Mouse (Mus musculus): Measurements from ENCODE around the gene Dok3. TPM values are rescaled to one million over a fixed set of nuclear protein-coding genes. Genes with fewer than 3 reads are reported as not detected.

Dok3 gene
- polyA plus RNA-seq, 1 experiment from 2014 or later: 4.2 TPM

DNA sequence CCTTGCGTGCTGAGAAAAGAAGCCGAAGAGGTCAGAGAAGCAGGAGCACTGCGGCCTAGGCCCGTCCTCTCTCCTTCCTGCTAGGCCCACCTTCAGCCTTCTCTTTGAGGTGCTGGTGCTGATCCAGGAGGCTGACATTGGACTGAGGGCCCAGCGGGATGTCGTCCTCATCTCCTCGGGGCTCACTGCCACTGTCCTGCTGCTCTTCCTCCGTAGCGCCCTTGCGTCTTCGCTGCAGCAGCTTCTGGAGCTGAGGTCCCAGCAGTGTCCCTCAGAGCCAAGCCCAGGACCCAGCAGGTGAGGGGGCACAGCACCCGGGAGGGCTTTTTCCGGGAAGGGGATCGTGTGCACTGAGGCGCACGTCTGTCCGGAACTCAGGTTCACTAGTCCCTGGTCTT is 6.7 kb upstream of the Dok3 start:
- H3K4me1 ChIP-seq (replicated peaks): peaks cover 18% of the 10 kb centered on the region
- H3K9me3 ChIP-seq: no peaks in the 10 kb centered on the region
- peak overlapping the region; percentile 98 for H3K4me2 ChIP-seq
- H3K9ac ChIP-seq: peak overlapping the region; percentile 86
- ATAC-seq (ENCODE audit: low read depth): peak; percentile 52
- peak overlapping the region; percentile 90 for H3K4me3 ChIP-seq
- WGBS: 17% methylated on average over 17 of the region's 17 CpGs
- H3K27ac ChIP-seq (replicated peaks): peak overlapping the region; percentile 86
- peaks cover 75% of the 10 kb centered on the region for H3K36me3 ChIP-seq
- no peaks in the 10 kb centered on the region for H3K27me3 ChIP-seq

DNA sequence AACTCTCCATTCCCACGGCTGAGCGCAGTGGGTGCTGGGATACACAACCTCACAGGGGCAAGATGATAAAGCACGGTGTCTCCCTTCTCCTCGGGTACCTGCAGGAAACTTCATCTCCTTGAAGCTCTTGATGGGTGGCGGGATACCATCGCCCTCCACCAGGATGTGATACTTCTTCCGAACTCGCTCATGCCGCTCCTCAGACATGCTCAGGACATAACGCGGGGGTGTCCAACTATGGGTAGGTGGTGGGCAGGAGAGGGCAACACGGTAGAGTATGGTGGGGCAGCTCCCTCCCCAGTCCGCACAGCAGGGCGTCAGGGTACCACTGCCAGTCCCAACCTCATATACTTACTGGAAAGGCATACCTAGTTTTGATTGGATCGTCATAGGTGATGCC is 6.1 kb upstream of the Dok3 start:
- H3K36me3 ChIP-seq: peaks cover 75% of the 10 kb centered on the region
- ATAC-seq (ENCODE audit: low read depth): no peak

DNA sequence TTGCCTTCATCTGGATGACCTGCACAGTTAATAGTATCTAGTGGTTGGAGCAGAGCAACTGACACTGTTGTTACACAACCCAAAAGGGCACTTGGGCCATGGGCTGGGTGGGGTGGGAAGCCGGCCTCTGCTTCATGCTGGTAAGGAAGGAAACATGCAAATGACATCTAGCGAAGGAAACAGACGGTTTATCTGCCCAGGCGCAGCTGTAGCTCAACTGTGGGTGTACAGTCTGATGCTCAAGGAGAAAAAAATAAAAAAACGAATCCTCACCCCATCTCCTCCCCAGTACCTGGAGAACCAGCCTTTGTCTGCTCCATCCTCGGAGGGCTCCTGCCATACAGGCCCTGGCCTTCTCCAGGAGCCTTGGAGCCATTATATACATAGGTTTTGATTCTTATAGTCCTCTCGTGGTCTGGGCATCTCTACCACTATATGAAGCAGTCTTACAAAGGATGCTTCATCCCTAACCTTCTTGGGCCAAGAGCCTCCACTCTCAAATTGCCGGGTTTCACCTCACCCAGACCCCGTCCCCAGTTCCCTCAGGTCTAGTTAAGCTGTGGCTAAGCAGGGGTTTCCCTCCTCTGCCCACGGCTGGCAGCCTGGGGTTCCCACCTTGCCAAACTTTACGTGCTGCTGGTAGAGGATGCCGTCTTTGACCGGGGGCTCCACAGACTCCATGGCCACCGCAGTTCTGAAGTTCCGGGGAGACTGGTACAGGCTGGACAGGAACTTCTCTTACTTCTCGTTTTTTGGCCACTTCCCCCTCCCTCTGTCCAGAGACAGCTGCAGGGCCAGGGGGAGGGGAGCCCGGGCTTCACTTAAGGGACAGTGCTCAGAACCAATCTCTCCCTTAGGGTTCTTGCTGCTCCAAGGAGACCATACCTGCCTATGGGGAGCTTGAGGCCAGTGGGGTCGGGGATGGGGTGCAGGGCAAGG is 993 bp downstream of the Dok3 start:
- 82% methylated on average over 18 of the region's 18 CpGs for WGBS
- Histone ChIP-seq H3K4me1 (replicated peaks) (no peaks in the 10 kb centered on the region), H3K27ac (replicated peaks) (no peak overlapping the region), H3K36me3 (peaks cover 55% of the 10 kb centered on the region), H3K9ac (no peak overlapping the region), H3K4me2 (no peak overlapping the region), H3K27me3 (no peaks in the 10 kb centered on the region), H3K4me3 (no peak overlapping the region), H3K9me3 (no peaks in the 10 kb centered on the region)
- no peak for ATAC-seq (ENCODE audit: low read depth)

More for the DNA sequence above, 6.1 kb upstream of the Dok3 start:
- 90% methylated on average over 15 of the region's 15 CpGs for WGBS
- H3K27ac ChIP-seq (replicated peaks): no peak overlapping the region
- peak overlapping the region; percentile 90 for H3K4me3 ChIP-seq
- H3K9me3 ChIP-seq: no peaks in the 10 kb centered on the region
- H3K4me2 ChIP-seq: peak overlapping the region; percentile 98
- peaks cover 18% of the 10 kb centered on the region for H3K4me1 ChIP-seq (replicated peaks)
- no peaks in the 10 kb centered on the region for H3K27me3 ChIP-seq
- H3K9ac ChIP-seq: peak overlapping the region; percentile 86

DNA sequence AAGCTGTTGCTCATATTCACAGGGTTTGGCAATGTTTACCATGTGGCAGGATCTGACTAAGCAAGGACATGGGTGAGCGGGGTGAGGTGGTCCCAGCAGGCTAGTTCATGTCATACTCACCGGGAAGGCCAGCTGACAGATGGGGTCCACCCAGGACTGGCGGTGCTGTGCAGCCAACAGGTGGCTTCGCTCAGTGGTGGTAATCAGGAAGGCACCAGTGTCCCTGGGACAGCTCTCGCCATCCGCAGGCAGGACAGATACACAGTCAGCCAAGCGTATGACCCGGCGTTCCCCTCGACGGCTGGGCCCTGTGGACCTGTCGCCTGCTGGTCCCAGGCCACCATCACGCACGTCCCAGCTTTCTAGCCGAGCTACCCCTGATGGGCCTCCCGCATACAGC is 1.9 kb downstream of the Dok3 start:
- Histone ChIP-seq H3K4me1 (replicated peaks) (no peaks in the 10 kb centered on the region), H3K27ac (replicated peaks) (no peak overlapping the region), H3K9me3 (no peaks in the 10 kb centered on the region), H3K27me3 (no peaks in the 10 kb centered on the region), H3K36me3 (peaks cover 52% of the 10 kb centered on the region), H3K4me3 (no peak overlapping the region), H3K9ac (no peak overlapping the region), H3K4me2 (no peak overlapping the region)
- no peak for ATAC-seq (ENCODE audit: low read depth)
- 88% methylated on average over 16 of the region's 16 CpGs for whole genome bisulfite sequencing

DNA sequence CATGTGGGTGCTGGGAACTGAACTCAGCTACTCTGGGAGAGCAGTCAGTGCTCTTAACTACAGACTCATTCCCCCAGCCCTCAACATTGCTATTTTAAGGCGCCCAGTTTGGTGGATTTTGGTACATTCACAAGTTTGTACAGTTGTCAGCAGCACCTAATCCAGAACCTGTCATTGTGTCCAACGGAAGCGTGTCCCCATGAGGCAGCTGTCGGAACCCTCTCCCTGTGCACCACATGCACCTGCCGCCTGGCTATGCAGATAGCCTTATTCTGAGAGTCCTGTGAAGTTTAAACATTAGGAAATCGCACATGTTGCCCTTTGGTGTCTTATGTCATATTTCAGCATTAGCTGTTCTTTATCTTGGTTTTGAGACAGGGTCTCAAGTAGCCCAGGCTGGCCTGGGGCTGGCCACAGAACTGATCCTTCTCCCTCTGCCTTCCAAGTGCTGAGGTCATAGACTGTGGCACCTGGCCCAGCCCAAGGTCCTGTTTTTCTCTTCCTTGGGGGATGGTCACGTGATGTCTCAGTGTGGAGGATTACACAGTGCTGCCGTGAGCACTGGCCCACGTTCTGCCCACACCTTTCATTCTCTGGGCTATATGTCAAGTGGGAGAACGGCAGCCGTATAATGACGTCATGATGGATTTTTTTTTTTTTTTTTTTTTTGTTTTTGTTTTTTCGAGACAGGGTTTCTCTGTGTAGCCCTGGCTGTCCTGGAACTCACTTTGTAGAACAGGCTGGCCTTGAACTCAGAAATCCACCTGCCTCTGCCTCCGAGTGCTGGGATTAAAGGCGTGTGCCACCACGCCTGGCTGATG is 3.2 kb downstream of the Dok3 start:
- no peak for ATAC-seq (ENCODE audit: low read depth)
- H3K4me2 ChIP-seq: no peak overlapping the region
- H3K27me3 ChIP-seq: no peaks in the 10 kb centered on the region
- peaks cover 39% of the 10 kb centered on the region for H3K36me3 ChIP-seq
- no peak overlapping the region for H3K9ac ChIP-seq
- H3K4me3 ChIP-seq: no peak overlapping the region
- 80% methylated on average over 16 of the region's 16 CpGs for WGBS
- no peaks in the 10 kb centered on the region for H3K4me1 ChIP-seq (replicated peaks)
- H3K9me3 ChIP-seq: no peaks in the 10 kb centered on the region
- H3K27ac ChIP-seq (replicated peaks): no peak overlapping the region

DNA sequence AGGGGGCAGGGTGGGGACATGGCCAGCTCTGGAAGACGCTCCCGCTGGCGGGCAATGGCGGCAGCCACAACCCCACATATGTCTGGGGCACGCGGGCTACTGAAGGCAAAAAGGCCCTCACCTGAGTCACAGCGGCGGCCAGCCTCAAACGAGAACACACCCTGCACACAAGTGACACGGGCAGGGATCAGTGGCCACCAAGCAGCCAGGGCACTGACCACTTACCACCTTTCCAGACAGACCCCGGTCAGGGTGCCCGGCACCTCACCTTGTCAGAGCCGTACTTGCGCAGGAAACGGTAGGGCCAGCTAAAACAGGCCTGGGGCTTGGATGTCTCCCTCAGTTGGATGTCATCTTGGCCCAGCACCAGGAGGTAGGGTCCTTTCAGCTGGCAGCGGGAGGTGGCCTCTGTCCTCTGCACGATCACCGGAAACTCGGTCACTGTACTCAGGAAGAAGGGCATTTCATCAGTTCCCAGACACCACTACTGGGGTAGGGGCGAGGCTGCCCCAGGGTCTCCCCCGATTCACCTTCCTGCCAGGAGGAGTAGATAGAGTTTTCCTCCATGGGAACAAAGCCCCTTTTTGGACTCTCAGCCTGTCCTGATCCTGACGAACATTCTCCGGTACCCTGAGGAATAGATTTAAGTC is 5.0 kb downstream of the Dok3 start:
- no peaks in the 10 kb centered on the region for H3K4me1 ChIP-seq (replicated peaks)
- no peak overlapping the region for H3K27ac ChIP-seq (replicated peaks)
- H3K9ac ChIP-seq: no peak overlapping the region
- H3K36me3 ChIP-seq: peaks cover 20% of the 10 kb centered on the region
- no peak for ATAC-seq (ENCODE audit: low read depth)
- H3K9me3 ChIP-seq: no peaks in the 10 kb centered on the region
- H3K4me3 ChIP-seq: no peak overlapping the region
- no peaks in the 10 kb centered on the region for H3K27me3 ChIP-seq
- no peak overlapping the region for H3K4me2 ChIP-seq
- WGBS: 95% methylated on average over 23 of the region's 23 CpGs

DNA sequence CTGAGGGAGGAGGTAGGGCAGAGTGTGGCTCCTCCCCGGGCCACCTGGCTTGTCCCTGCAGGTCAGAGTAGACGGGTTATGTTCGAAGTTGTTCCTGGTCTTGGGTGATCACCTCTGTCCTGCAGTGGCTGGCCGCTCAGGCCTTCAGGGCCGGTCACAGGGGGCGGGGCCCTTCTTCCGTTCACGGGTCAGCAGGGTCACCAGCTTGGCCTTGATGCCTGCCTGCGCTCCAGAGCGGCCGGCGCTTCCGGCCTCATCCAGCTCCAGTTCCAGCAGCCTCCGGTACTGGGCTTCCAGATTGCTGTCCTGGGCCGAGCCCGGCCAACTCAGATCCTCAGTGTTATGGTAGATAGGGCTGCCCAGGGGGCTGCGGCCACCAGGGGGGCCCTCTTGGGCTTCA is 5.8 kb downstream of the Dok3 start:
- Histone ChIP-seq H3K36me3 (peaks cover 15% of the 10 kb centered on the region), H3K9ac (no peak overlapping the region)
- 68% methylated on average over 17 of the region's 17 CpGs for WGBS

DNA sequence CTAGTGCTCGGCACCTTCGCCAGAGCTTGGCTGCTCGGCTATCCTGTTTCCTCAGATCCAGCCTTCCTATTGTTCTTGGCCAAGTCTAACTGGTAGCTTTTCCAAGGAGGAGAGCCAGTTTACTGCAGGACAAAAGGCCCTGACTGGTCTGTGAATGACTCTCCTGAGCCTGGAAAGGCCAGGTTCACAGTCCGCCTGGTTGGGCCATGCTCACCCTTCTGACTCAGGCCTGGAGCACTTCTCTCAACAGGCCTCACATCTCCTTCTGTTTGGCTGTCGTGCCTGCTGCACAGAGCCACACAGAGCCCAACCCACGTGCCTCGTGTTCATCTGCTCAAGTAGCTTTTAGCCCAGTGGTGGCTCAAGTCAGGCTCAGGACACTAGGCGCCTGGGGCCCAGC is 6.4 kb downstream of the Dok3 start:
- Histone ChIP-seq H3K27me3 (no peaks in the 10 kb centered on the region), H3K4me3 (no peak overlapping the region), H3K9ac (no peak overlapping the region), H3K4me2 (no peak overlapping the region), H3K4me1 (replicated peaks) (no peaks in the 10 kb centered on the region), H3K27ac (replicated peaks) (no peak overlapping the region), H3K36me3 (peaks cover 15% of the 10 kb centered on the region), H3K9me3 (no peaks in the 10 kb centered on the region)
- WGBS: 62% methylated on average over 8 of the region's 8 CpGs
- ATAC-seq (ENCODE audit: low read depth): no peak

More for the DNA sequence above, 5.8 kb downstream of the Dok3 start:
- H3K27me3 ChIP-seq: no peaks in the 10 kb centered on the region
- no peak overlapping the region for H3K27ac ChIP-seq (replicated peaks)
- ATAC-seq (ENCODE audit: low read depth): no peak
- H3K4me2 ChIP-seq: no peak overlapping the region
- H3K4me1 ChIP-seq (replicated peaks): no peaks in the 10 kb centered on the region
- H3K9me3 ChIP-seq: no peaks in the 10 kb centered on the region
- H3K4me3 ChIP-seq: no peak overlapping the region

DNA sequence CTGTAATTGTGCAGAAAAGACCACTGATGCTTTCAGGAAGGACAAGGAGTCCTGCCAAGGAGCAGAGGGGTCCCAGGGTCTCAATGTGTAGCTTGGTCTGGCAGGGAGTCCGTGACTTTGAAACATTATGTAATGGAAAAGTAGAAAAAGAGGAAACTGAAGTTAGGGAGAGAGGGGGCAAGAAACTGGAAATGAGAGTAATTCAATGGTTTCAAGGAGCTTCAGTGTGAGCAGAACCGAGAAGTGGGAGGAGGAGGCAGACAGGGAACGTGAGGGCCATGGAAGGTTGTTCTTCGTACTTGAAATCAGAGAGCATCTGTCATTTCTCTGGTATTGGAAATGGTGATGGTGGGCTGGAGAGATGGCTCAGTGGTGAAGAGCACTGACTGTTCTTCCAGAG is 9.5 kb downstream of the Dok3 start:
- Histone ChIP-seq H3K36me3 (peaks cover 15% of the 10 kb centered on the region), H3K4me2 (no peak overlapping the region), H3K27ac (replicated peaks) (no peak overlapping the region), H3K9me3 (no peaks in the 10 kb centered on the region), H3K27me3 (peaks cover 7% of the 10 kb centered on the region; the same call in 1 of the 2 replicates), H3K9ac (no peak overlapping the region), H3K4me3 (no peak overlapping the region), H3K4me1 (replicated peaks) (no peaks in the 10 kb centered on the region)
- 80% methylated on average over 4 of the region's 4 CpGs for WGBS
- no peak for ATAC-seq (ENCODE audit: low read depth)

DNA sequence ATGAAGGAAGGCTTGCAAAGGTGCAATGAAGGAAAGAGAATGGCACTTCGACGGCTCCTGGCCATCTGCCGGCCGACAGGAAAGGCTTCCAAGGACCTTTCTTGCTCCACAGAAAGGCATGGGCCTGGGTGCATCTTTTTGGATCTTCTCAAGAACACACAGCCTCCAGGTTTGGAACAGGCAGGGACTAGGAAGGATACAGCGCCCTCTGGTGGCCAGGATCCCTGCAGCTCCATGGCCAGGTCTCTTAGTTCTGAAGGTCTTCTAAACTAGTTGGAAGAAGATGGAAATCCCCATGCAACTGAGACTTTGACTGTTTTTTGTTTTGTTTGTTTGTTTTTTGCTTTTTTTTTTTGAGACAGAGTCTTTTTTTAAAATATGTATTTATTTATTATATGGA is 12.1 kb downstream of the Dok3 start:
- H3K9me3 ChIP-seq: no peaks in the 10 kb centered on the region
- no peak overlapping the region for H3K4me2 ChIP-seq
- ATAC-seq (ENCODE audit: low read depth): no peak
- WGBS: 6% methylated on average over 5 of the region's 5 CpGs
- H3K36me3 ChIP-seq: no peaks in the 10 kb centered on the region
- peaks cover 7% of the 10 kb centered on the region for H3K4me1 ChIP-seq (replicated peaks)
- H3K27ac ChIP-seq (replicated peaks): no peak overlapping the region
- no peak overlapping the region for H3K9ac ChIP-seq
- H3K27me3 ChIP-seq: peaks cover 7% of the 10 kb centered on the region; the same call in 1 of the 2 replicates
- no peak overlapping the region for H3K4me3 ChIP-seq

DNA sequence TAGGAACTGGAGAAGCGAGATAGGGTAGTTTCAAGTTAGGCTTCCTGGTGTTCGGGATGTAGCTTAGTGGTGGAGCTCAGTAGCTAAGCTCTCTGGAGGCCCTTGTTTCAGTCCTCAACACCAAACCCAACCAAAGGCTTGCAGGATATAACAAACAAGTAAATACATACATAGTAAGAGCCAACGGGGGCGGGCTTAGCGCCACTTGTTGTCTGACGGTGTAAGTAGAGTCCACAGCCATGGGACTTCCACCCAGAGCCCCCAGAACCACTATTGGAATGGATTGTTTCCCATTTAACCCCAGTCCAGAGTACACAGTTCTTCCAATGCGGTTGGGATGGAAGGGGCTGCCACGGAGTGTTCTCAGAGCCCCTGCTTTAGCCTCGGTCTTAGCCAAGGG is 15.3 kb downstream of the Dok3 start:
- peak overlapping the region; percentile 86 for H3K9ac ChIP-seq

More for the DNA sequence above, 15.3 kb downstream of the Dok3 start:
- H3K9me3 ChIP-seq: no peaks in the 10 kb centered on the region
- 31% methylated on average over 9 of the region's 9 CpGs for WGBS
- H3K4me2 ChIP-seq: peak overlapping the region; percentile 96
- peaks cover 7% of the 10 kb centered on the region; the same call in 1 of the 2 replicates for H3K27me3 ChIP-seq
- H3K4me3 ChIP-seq: peak overlapping the region; percentile 72
- peaks cover 29% of the 10 kb centered on the region for H3K4me1 ChIP-seq (replicated peaks)
- H3K36me3 ChIP-seq: peaks cover 17% of the 10 kb centered on the region
- no peak overlapping the region for H3K27ac ChIP-seq (replicated peaks)
- no peak for ATAC-seq (ENCODE audit: low read depth)
